Mouse (Mus musculus): ENCODE results near the gene Paqr7.

Paqr7 gene

DNA sequence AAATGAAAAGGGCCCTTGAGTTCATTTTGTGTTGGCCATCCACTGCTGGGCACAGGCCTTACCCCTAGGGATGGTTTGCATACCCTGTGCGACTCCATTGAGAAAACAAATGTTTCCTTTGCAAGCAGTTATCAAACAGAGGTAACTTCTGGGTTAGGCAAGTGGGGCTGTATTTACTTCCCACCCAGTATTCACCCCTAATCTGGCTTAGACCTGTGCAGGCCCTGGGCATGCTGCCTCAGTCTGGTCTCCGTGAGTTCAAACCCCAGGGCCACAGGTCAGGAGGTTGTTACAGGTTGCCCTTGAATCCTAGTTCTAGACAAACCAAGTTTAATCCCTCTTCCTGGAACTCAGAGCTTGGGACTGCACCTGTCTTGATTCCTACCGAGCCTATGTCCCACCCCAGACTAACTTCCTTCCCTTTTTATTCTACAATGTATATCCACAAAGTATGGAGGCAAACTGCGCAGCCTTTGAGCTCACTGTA lies 8.8 kb downstream of the Paqr7 start:
- DNase-seq: no peak

DNA sequence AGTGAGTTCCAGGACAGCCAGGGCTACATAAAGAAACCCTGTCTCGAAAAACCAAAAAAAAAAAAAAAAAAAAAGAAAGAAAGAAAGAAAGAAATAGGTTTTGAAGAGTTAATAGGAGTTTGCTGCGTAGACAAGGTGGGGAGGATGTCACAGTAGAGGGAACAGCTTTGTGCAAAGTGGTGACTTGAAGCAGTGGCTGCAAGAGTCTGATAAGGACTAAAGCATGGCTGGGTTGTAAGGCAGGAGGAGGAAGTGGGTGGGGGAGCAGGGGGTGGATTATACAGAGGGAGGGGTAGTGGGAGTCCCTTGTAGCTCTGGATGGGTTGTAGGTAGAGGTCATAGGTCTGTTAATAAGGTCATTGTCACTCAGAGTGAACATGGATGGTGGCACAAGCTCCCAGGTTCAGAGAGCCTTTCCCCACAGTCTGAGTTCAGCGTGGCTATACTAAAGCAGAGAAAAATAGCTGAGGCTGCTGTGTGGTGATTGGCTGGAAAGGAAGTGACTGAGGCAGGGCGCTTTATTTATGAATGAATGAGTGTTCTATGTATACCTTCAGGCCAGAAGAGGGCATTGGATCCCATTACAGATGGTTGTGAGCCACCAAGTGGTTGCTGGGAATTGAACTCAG lies 9.6 kb downstream of the Paqr7 start:
- DNase-seq: no peak

DNA sequence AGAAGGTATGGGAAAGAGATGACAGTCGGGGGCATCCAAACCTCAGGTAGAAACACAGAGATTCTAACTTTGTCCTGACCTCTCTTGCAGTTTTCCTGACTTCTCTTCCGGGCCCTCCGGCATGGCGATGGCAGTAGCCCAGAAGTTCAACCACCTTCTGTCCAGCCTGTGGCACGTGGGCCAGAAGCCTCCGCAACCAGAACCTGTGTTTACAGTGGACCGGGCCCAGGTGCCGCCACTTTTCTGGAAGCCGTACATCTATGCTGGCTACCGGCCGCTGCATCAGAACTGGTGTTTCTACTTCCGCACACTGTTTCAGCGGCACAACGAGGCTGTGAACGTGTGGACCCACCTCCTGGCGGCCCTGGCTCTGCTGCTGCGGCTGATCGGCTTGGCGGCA lies 10.2 kb downstream of the Paqr7 start:
- DNase-seq: no peak

DNA sequence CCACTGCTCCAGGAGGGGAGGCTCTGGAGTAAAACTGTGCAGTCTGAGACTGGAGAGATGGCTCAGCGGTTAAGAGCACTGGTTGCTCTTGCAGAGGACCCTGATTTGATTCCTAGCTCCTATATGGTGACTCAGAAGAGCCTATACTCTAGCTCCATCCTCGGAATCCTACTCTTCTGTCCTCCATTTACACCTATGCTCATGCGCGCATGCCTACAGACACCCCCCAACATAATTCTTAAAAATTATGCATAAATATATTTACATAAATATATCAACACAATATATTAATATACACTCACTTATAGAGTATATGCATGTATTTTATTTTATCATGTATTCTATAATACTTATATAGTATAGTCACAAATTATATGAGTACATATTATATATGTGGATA lies 13.9 kb downstream of the Paqr7 start:
- no peak for DNase-seq

DNA sequence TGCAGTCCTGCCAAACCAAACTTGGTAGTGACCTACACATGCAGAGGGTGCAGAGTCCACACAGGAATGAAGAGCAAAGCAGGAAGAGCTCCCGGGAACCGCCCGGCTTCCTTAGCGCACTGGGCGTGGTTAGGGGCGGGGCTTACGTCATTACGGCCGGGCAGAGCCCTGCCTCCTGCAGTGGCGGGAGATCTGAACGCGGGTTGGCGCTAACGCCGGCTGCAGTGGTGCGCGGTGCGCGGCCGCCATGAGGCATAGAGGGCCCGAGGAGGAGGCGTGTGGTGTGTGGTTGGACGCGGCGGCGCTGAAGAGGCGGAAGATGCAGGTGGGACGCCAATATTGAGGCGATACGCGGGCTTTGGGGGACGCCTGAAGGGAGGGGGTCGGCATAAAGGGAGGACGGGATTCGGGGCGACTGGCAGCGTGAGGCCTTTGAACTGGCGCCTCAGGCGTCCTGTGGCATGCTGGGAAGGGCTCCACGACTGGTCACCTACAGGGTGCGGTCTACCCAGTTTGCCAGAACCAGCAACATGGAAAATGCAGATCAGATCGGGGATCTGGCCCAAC lies 14.4 kb downstream of the Paqr7 start, which contains the start of gene Aunip:
Aunip (plus strand) TSS at position 155 of the 567 bp plus-strand sequence.
- DNase-seq: peak; percentile 81

DNA sequence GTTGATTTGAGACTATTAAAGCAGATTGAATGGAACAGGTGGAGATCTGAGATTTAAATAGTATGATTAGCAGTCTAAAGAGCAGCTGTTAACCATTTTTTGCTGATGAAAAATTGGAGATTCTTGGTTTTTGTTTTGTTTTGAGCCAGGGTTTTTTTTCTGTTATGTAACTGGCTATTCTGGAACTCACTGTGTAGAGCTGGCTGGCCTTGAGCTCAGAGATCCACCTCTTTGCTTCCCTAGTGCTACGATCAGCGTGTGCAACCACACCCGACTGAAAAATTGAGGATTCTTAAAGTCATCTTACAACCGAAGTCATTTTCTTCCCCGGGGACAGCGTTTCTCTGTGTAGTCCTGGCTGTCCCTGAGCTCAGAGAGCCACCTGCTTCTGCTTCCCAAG lies 15.2 kb downstream of the Paqr7 start:
- DNase-seq: no peak

DNA sequence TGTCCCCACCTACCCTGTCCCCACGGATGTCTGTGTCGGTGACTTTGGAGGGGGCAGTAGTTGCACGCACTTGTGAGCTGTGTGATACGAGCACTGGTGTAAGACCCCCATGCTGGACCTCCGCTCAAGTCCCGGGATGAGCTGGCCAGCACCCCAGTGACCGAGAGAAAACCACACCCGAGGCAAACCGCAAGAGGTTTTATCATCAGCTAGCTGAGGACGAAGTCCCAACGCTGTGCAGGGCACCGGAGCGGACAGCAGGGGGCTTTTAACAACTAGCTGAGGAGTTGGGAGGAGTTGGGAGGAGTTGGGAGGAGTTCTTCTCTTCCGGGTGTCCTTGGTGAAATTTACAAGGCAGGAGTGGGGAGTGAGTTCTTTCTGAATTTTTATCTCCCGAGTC lies 16.3 kb downstream of the Paqr7 start:
- DNase-seq: no peak

DNA sequence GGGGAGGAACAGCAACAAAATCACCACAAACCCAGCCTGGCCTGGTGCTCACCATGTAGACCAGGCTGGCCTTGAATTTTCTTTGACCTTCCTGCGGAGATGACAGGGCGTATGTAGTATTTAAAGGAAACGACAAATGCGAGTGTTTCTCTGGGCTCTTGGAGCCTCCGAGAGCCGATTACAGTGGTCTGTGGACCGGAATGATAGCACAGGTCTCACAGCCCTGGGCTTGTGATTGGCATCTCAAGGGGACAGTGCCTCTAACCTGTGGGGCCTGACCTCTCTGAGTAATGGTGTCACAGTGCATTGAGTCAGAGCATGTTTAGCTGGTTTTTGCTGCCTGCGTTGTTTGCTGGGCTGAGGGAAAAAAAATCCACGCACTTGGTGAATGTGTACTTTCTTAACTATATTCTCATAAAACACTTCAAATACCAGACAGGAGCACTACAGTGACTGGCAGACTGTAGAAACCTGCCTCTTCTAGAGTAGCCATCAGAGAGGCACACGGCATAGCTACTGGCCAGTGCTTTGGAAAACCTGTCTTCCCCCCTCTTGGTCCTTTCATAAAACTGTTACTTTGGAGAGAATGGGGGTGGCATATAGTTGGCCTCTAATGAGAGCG lies 17.9 kb downstream of the Paqr7 start:
- DNase-seq: no peak

DNA sequence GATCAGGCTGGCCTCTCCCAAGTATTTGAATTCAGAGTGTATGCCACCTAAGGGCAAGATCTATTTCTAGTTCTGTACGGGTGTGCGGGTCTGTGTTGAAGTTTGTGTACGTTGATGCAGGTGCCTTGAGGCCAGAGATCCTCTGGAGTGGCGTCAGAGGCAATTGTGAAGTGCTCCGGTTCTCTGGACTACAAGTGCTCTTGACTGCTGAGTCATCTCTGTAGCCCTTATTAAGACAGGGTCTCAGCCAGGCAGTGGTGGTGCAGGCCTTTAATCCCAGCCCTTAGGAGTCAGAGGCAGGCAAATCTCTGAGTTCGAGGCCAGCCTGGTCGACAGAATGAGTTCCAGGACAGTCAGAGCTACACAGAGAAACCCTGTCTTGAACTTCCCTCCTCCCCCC lies 19.1 kb downstream of the Paqr7 start:
- DNase-seq: no peak

DNA sequence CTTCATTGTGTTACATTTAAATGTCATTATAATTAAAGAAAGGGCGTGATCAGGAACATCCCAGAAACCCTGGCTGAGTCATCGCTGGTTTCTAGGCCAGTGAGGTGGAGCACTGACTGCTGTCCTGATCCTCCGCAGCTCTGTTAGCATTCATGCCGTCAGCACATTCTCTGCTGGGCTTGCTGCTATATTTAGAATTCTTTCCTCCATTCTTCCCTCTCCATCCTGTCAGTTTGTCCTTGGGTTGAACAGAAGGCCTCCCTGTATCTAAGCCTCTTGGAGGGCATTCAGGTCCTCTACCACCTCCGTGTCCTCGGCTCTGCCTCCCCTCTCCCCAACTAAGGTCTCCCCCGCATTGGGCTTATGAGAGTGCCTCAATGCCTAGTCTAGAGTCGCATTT lies 20.5 kb downstream of the Paqr7 start:
- DNase-seq: peak; percentile 48

DNA sequence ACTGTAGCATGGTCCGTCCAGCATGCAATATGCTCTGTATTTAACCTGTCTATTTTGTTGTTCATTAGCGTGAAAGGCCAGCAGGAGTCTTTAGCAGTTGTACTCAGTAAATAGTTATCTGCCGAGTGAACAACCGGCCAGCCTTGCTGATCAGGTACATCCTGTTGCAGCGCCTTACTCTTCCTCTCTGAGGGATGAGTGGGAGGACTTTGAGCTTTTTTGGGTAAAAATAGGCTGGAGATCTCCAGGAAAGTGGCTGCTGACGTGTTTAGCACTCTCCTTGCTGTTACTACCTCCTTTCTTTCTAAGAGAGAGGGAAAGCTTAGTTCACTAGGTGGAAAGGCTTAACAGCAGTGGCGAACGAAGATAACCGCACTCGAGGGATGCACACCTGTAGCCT lies 21.2 kb downstream of the Paqr7 start:
- peak; percentile 36 for DNase-seq

DNA sequence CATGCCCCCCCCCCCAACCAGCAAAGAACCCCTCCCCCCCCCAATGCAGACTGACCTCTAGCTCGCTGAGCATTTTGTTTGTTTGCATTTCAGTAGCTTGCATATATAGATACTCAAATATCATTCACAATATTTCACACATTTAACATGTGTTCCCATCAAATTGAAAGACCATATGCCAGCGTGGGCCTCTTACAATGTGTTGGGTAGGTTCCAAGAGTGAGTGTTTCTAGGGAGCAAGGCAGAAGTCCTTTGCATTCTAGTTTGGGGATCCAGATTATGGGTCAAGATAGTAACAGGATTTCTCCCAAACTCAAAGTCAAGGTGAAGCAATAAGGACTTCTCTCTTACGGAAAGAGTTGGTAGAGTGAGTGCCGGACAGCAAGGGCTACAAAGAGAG lies 22.0 kb downstream of the Paqr7 start:
- DNase-seq: no peak

DNA sequence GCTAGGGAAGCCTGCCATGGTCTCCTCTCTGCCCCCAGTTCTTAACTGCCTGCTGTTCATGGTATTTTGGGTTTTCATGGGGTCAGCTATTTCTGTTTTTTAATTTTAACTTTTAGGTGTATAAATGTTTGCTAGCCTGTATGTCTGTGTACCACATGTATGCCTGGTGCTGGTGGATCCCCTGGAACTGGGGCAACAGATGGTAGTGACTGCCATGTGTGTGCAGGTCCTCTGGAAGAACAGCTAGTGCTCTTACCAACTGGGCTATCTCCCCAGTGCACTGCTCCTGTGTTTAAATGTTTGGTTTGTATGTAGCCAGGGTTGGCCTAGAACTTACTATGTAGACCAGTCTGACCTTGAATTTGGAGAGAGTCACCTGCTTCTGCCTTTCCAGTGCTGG lies 22.8 kb downstream of the Paqr7 start:
- no peak for DNase-seq

DNA sequence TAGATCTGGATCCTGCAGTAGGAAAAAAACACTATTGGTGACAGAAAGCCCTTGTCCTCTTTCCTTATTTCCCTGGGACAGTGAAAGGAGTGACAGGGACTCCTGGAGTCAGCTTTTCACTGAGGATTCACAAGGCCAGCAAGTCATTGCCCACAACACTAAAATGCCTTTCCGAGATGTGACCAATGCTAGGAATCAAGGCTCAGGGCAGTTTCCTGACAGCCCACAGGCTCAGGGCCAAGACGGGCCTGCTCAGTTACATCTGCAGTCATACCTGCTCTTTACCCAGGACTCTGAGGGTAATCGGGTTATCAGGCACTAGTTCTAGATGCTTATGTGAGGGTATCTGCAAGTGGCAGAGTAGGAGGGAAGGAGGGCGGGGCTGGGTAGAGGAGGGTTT lies 26.9 kb downstream of the Paqr7 start:
- no peak for DNase-seq

DNA sequence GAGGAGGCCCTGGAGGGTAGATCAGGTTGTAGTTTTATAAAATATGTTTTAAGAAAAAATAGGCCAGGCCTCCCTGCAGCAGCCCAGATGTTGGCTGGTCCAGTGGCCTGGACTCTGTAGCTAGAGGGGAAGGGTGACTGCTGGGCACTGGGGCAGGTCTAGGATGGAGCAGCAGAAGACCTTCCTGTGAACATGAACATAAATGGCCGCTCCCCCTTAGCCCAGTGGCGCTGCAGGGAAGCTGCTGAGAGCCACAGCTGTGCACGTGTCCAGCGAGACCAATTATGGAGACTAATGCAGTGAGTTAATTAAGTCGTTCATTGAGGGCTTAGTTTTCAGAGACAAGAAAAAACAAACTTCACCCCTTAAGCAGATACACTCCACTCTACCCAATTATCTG lies 29.3 kb downstream of the Paqr7 start:
- no peak for DNase-seq

DNA sequence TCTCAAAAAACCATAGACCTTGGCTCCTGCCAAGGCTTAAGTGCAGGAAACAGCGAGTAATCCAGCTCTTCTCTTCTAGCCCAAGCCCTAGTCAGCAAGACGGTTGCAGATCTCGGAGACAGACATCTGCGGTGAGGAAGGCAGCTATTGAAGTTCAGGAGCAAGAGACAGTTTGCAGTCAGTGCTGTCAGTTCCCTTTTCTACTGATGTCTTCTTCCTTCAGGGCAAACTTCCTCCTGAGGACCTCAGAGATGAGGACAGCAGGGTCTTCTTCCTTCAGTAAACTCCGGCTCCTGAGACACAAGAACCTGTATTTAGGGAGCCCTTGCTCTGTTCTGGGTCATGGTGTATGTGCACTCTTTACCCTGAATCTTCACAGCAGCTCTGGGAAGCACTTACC lies 29.7 kb downstream of the Paqr7 start:
- DNase-seq: no peak

DNA sequence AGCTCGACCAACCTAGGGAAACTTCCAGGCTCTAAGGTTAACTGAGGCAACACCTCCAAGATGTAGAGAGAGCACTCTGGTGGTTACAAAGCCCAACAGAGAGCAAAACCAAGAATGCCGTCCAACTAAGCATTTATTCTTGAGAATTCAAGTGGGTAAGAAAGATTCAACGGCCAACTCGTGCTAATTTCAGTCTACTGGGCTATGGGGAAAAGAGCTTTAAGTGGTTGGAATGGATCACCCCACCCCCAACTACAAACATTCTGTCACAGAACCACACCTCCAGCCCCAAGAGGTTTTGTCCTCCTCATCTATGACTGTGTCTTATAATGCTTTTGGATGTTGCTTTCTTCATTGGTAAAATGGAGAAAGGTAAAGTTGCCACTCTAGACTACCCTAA lies 36.4 kb downstream of the Paqr7 start:
- DNase-seq: no peak

DNA sequence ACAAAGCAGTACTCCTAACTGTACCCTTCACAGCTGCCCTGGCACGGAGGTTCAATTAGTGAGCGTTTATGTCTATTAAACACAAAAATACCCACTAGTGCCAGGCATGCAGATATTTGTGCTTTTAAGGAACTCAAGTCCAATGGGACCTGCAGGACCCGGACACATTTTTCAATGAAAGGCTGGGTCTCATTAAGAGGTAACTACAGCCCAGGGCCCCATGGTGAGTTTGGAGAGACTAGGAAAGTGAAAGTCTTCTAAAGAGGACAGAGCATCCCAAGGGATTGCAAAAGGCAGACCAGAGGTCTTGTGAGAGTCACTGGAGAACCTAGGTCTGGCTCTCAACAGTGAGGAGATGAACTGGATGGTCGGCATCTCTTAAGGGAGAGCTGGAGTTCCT lies 36.9 kb downstream of the Paqr7 start:
- DNase-seq: no peak

DNA sequence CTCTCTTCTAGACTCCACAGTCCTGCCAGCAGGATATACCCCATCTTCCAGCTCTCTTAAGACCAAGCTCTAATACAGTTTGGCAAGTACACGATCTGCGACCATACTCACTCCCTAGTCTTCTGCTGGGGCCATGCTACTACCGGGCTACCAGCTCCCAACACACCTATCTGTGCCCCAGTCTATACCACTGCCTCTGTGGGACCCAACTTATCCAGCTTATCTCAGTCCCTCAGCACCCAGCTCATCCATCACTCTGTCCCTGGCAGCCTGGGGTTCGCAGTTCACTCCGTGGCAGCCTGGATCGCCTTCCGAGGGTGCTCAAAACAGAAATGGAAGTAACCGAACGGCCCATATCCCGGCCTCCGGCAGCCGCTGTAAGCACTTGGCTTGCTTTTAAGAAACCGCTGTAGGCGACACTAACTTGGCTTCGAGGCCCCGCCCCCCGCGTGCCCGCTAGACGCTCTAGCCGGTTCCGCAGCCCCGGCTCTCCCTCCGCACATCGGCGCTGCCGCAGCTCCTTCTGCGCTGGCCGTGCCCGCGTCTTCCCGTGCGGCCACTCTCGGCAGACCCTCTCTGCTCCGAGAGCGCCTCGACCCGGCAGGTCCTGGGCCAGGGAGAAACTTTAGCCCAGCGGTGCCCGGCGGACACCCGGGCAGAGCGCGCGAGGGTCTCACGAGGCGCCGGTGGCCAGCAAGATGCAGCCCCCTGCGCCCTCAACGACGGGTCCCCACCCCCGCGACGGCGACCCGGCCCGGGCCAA lies 37.8 kb downstream of the Paqr7 start:
- DNase-seq: peak; percentile 54

DNA sequence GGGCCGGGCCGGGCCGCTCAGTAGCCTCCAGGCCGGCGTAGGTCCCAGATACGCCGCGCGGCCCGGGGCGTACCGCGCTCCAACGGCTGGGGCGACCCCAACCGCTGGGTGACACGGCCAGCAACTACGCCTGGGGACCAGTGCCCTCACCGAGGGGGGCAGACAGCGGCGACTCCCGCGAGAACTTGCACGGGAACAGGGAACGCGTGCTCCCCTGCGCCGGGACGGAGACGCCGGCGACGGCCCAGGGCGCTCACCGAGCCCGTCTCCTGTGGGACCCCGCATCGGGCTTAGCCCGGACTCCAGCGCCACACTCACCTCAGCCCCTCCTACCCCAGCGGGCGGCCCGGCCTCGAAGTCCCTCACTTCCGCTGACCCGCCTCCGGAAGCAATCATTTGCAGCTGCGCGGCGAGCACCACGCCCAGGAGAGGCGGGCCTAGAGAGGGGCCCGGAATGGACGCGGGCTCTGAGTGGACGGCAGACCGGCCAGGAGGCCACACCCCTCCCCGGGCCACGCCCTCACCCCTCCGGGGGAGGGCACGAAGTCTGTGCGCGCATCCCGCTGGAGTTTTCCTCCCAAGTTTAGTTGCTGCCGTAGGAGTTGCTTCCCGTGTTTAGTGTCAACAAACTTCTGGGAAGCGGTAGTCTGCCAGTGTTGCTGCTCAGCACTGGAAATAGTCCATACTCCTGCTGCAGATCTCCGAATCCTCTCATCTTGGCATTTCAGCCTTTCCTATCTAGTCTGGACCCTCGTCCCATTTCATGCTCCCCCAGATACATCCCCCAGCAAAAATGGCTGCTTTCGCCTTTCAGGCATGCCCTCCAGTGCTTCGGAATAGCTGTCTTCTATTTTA lies 38.7 kb downstream of the Paqr7 start, which contains the start of gene Mtfr1l:
Mtfr1l (minus strand) TSS at position 456 of the 855 bp plus-strand sequence.
- DNase-seq: peak; percentile 98

DNA sequence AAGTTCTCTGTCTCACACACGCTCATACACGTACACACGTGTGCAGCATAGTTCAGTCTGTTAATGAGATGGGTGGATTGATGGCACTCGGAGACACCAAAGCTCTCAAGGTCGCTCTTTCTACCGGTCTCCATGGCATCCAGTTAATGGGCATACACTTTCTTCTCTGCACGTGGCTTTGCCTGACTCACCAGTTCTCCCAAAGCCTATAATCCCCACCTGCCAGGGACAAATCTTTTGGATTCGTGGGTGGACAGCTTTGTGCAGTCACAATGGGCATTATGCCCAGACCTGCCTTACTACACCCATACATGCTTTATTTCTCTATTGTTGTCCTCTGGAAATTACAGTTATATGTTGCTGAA lies 39.3 kb downstream of the Paqr7 start:
- DNase-seq: peak; percentile 52

DNA sequence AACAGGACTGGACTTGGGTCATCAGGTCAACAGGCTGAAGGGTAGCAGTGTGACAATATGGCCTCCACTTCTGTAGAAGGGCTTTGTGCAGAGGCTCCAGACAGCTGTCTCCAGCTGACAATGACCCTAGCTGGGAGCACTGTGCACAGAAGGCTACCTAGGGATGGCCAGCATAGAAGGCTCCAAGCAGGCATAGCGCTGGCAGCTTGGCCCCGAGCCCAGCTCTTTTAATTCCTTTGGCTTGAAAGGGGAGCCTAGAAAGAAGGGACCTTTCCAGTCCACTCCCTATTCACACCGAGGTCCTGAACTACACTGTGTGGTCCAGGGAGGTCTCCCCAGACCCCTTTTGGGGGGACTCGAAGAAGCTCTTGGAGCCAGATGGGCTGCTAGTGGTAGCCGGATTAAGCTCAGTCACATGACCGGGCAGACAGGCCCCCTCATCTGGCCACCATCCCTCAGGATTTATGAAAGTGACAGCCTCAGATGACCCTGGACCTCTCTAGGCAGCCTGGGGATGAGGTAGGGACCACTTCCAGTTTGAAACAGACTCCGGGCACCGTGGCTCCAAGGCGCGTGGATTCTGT lies 42.6 kb downstream of the Paqr7 start:
- no peak for DNase-seq

All from right cerebral cortex, postnatal 25 days (tissue).